Comparison of ENCODE assay signal across 9 mouse cellular contexts in the genomic region with DNA sequence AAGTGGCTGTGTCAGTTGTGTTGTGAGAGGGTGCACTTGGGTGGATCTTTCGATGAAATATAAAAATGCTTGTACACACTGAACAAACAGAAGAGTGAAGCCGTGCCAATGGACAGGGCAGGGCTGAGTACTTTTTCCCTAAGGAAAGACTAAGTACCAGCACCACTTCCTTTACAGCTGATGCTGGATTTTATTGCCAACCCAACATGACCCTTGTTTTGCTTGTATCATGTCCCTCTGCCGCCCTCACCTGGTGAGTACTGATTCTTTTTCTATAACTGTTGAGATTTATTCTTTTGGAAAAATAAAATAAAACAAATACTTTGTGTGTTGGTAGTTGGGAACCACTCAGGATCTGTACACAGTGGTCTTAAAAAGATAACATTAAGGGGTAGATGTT.
DNase-seq lines count a peak whose midpoint lies in the region; ATAC-seq lines count a peak whose summit lies in the region.
"Had no signal": no experiment of that assay in that cellular context is flagged by ENCODE, and none has a peak within 500 bp of the region (broad histone marks: within the 10 kb centered on the region; RNA-seq: fewer than 3 reads in every experiment).

No protein-coding gene starts in this region.

- 66% methylated on average over 3 of the region's 3 CpGs for WGBS in forebrain, embryonic 12.5 days
- WGBS in midbrain, embryonic 14.5 days = 72% methylated on average over 3 of the region's 3 CpGs

- H3K4me2 ChIP-seq in forebrain, embryonic 12.5 days = no peak overlapping the region
- H3K4me2 ChIP-seq in midbrain, embryonic 14.5 days (ENCODE audit: low read length) = no peak overlapping the region
- H3K4me2 ChIP-seq: limb, embryonic 12.5 days had no signal

- DNase-seq in frontal cortex, postnatal 36 days (ENCODE audit: low spot score in 2 of 2) = peak; percentile 3 to 7
- peak; percentile 0 for DNase-seq in lung, postnatal 14 days
- no peak for DNase-seq in lung, postnatal 36 days
- DNase-seq in midbrain, embryonic 14.5 days = peak; percentile 64
- no peak for DNase-seq in spleen, postnatal 4 days (ENCODE audit: low spot score in 2 of 2)

- H3K27ac ChIP-seq in forebrain, embryonic 12.5 days = no peak overlapping the region
- no peak overlapping the region for H3K27ac ChIP-seq in midbrain, embryonic 14.5 days (replicated peaks; ENCODE audit: low read depth, low read length)
- H3K27ac ChIP-seq: limb, embryonic 12.5 days had no signal

- no peak overlapping the region for H3K4me3 ChIP-seq in forebrain, embryonic 12.5 days (replicated peaks)
- no peak overlapping the region for H3K4me3 ChIP-seq in midbrain, embryonic 14.5 days (replicated peaks; ENCODE audit: low read depth, low read length)
- H3K4me3 ChIP-seq: limb, embryonic 12.5 days had no signal

- no peaks in the 10 kb centered on the region for H3K36me3 ChIP-seq in forebrain, embryonic 12.5 days (replicated peaks)
- H3K36me3 ChIP-seq in midbrain, embryonic 14.5 days (ENCODE audit: control insufficient read depth, insufficient read depth, low read length) = no peaks in the 10 kb centered on the region
- H3K36me3 ChIP-seq: limb, embryonic 12.5 days had no signal

- no peaks in the 10 kb centered on the region for H3K4me1 ChIP-seq in forebrain, embryonic 12.5 days
- no peaks in the 10 kb centered on the region for H3K4me1 ChIP-seq in midbrain, embryonic 14.5 days (ENCODE audit: control insufficient read depth, insufficient read depth, low read length)
- H3K4me1 ChIP-seq: limb, embryonic 12.5 days had no signal

- H3K27me3 ChIP-seq in forebrain, embryonic 12.5 days = no peaks in the 10 kb centered on the region
- no peaks in the 10 kb centered on the region for H3K27me3 ChIP-seq in midbrain, embryonic 14.5 days (ENCODE audit: control insufficient read depth, insufficient read depth, low read length)
- H3K27me3 ChIP-seq: limb, embryonic 12.5 days had no signal

- no peak overlapping the region for H3K9ac ChIP-seq in forebrain, embryonic 12.5 days
- H3K9ac ChIP-seq in midbrain, embryonic 14.5 days (replicated peaks; ENCODE audit: low read length) = no peak overlapping the region
- H3K9ac ChIP-seq: limb, embryonic 12.5 days had no signal

- no peaks in the 10 kb centered on the region for H3K9me3 ChIP-seq in forebrain, embryonic 12.5 days
- no peaks in the 10 kb centered on the region for H3K9me3 ChIP-seq in midbrain, embryonic 14.5 days (ENCODE audit: control insufficient read depth, low read length)
- H3K9me3 ChIP-seq: limb, embryonic 12.5 days had no signal

- no peak for ATAC-seq in frontal cortex, adult (ENCODE audit: low TSS enrichment)
- ATAC-seq in forebrain, embryonic 12.5 days (ENCODE audit: low FRiP score) = peak; percentile 36; the same call in 1 of the 2 replicates
- ATAC-seq in midbrain, embryonic 14.5 days (ENCODE audit: low FRiP score, low TSS enrichment) = no peak
- ATAC-seq in erythroblast, adult 5-6 weeks (replicated peaks; ENCODE audit: low FRiP score, poor library complexity, severe bottlenecking) = no peak

Comparison
In these comparisons a context has a peak if more than half of its experiments do, and no peak if none do; other contexts are left out.
1. DNase-seq: peak in frontal cortex, postnatal 36 days (2 of 2), lung, postnatal 14 days (single experiment) and midbrain, embryonic 14.5 days (single experiment); none in lung, postnatal 36 days (single experiment) and spleen, postnatal 4 days (0 of 2).